Mouse (Mus musculus): ENCODE results near the gene Fbxl12.

DNA sequence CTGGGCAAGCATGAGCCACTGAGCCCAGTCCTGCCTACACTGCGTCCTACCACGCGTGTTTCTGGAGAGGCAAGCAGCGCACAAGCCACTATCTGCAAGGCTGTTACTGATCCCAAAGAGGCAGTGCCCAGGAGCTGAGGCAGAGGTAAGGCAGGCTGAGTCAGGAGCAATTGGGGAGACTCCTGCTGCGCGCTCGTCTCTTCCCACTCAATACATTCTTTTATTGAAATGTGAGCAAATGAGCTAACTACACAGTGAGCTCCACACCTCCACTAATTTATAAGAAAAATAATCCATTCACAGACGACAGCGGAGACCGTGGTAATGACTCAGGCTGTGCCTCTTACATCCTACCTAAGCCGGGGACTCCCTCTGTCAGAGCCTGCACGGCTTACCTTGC, 33.3 kb upstream of the Fbxl12 start:
- no peak for TF ChIP-seq CHD2 (IDR thresholded peaks at IDR 0.05; ENCODE audit: low read depth, low read length)
- no peak for TF ChIP-seq MAFK (IDR thresholded peaks at IDR 0.05; ENCODE audit: insufficient read depth, low read depth, low read length)
- TF ChIP-seq ZC3H11A (IDR thresholded peaks at IDR 0.05; ENCODE audit: borderline replicate concordance, low read depth, low read length), result no peak

Data from ES-E14 (cell line).